Mouse (Mus musculus) E14TG2a.4 (cell line): Measurements from ENCODE around the gene Snw1.

Experiments
- CTCF ChIP-seq: conservative IDR thresholded peaks from 2 replicates; pipeline ENCODE4 v1.5.1; 2014; ENCODE audit warnings: low read length
- NANOG ChIP-seq: IDR thresholded peaks from 2 replicates; pipeline ENCODE4 v1.6.1; 2014; ENCODE audit warnings: borderline replicate concordance, low read length, mixed read lengths
- POU5F1 ChIP-seq: IDR thresholded peaks from 2 replicates; pipeline ENCODE4 v1.6.1; 2014; ENCODE audit warnings: low read length, borderline replicate concordance

- TF ChIP-seq CTCF (no peak), NANOG (no peak), POU5F1 (no peak)
Measured at GRCm38 (mm10) chr12:87424516-87424915, 47.6 kb downstream of the Snw1 start.
